Mouse (Mus musculus) heart, adult 2 months (tissue): ENCODE measurements at regions not wholly inside any gene's neighbourhood (a gene's known extent, or its start where the extent isn't known, plus 50 kb on each side); places are given as distances from the start of the nearest gene placed in this dataset.

Experiments
- CTCF ChIP-seq: fragments of 200-600 bp; IDR thresholded peaks from 2 replicates; pipeline ENCODE4 v1.8.1; 2022; ENCODE audit warnings: antibody characterized with exemption, mild to moderate bottlenecking, moderate library complexity
- EP300 ChIP-seq: fragments of 200-500 bp; IDR thresholded peaks from 2 replicates; pipeline ENCODE4 v1.6.1; 2011; ENCODE audit warnings: low read depth, low read length, control low read depth; ENCODE audit not compliant: insufficient read depth
- POLR2A ChIP-seq: fragments of 200-500 bp; IDR thresholded peaks from 2 replicates; pipeline ENCODE4 v1.6.1; 2011; ENCODE audit warnings: mild to moderate bottlenecking, low read depth, low read length, control low read depth; ENCODE audit not compliant: insufficient read depth

DNA sequence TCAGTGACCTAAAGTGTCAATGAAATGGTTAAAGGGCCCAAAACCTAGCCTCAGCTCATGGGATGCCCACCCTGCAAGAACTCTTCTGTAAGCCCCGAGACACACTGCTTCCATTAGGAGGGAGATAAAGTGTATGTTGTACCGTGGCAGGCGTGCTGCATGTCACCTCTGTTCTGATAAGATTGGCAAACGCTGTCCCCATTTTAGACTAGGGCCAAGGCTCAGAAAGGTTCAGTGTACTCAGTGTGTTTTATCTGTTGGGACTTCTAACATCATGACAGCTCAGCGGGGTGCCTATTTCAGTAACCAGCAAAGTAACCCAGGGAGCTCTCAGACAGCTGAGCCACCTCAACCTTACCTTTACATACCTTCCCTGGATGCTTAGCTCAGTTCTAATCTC lies 65.5 kb upstream of the Vps8 start:
- TF ChIP-seq CTCF (no peak), POLR2A (no peak), EP300 (no peak)
